Mouse (Mus musculus) telencephalon, adult 2 months (tissue): ENCODE measurements at regions not wholly inside any gene's neighbourhood (a gene's known extent, or its start where the extent isn't known, plus 50 kb on each side); places are given as distances from the start of the nearest gene placed in this dataset.

ENCODE experiments used
- DNase-seq: peaks from one replicate; pipeline ENCODE4 v3.0.0-alpha.2; 2011; ENCODE audit warnings: low read depth, low spot score

DNA sequence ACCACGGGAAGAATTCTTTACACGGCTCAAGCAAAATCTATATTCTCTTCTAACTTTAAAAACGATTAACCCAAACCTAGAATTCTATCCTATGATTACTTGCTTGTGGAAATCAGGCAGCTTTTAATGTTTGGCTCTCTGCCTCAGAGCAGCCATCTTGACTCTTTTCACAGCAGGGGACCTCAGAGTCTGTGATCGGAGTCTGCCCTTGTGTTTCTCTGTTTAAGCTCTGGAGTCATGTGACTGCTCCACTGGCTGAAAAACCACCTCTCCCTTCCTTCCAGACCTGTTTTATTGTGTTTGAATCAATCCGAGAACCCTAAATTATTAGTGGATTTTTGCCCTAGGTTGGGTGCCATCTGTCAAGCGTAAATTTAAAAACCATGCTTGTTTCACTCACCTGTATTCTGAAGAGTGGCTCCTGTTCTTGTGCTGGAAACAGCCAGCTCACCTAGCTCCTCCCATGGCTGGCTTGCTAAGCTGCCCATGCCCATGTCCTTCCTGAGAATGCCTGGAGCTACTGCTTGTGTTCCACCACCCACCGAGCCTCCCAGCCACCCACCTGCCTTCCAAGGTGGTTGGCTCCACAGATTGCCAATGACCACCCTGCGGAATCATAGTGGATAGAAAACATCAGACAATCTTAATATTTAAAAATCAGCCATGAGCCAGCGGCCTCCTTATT is 62.6 kb downstream of the Perp start:
- DNase-seq: no peak

GRCm38 (mm10) chr10:18909307-18909706 is 64.5 kb downstream of the Perp start:
- DNase-seq: no peak

DNA sequence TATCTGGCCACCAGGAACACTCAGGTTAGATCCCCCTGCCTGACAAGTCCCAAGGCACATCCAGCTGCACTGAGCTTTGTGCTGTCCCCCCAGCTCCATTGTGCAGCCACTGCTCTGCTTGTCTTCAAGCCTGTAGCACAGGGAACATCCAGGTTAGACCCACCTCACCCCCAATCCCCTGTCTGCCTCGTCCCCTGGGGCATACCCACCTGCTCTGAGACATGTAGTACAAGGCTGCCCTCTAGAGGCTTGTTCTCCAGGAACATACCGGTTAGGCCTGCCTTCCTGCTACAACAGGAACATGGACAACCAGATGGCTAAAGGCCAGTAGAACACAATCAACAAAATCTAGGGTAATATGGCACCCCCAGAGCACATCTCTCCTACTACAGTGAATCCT is 66.1 kb downstream of the Perp start:
- no peak for DNase-seq

- DNase-seq: peak; percentile 59
Observed at GRCm38 (mm10) chr10:18917120-18917616, 72.3 kb downstream of the Perp start.

DNA sequence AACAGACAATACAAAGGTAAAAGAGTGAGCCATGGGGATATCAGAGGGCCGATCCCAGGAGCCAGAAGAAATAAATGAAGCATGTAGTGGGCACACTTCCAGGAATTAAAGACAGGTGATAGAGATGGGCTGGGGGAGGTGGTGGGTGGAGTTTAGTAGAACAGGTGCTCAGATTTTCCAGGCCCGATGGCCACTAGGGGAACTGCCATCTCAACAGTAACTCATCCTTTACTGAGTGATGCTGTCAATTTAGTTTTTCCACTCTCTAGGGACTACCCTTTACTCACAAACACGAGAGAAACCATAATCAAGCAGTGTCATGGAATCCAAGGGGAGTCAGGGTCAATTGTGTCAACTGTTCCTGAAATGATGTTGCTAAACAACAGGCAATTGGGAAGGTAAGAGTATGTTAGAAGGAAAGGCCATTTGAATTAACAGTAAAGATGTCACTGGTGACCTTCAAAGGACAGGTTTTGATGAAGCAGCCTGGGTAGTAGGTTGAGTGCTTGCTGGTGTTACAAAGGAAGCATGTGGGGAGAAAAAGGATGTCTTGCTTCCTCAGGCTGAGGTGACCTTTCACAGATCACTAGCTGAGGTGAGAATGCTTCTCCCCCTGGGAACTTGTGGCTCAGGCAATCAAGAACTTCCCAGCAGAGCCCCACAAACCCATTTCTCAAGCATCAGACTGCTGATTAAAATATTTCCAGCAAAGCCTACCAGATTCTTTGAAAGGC is 78.4 kb downstream of the Perp start:
- no peak for DNase-seq

GRCm38 (mm10) chr10:18927811-18928210 is 83.0 kb downstream of the Perp start:
- no peak for DNase-seq

DNA sequence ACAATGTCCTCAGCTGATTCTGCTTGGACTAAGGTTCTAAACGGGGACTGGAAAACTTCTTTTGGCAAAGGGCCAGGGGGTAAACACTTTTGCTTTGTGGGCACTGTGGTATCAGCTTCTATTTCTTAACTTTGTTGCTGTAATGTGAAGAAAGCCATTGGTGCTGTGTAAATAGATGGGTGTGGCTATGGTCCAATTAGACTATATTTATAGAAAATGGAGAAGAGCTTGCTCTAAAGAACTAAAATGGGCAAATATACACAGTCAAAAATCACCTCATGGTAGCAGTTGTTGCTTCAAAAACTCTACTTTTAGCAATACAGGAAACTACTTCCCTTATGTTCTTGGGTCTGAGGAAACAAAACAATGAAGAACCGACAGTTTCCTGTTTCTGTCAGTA is 84.1 kb downstream of the Tnfaip3 start:
- no peak for DNase-seq

DNA sequence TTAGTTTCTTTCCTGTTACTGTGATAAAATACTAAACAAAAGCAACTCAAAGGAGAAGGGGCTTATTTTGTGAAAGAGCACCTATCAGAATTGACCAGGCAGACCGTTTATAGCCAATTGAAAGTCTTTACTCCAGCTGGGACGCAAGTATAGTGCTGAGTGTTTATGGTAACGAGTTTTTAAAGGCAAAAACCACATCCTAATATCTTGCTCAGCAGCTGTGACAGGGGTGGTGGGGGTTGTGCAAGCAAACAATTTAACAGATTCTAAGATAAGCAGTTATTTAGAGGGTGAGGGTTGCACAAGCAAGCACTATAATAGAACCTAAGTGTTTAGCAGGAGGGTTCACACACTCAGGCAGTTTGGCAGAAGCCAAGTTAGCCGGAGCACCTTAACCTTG is 74.0 kb downstream of the Tnfaip3 start:
- DNase-seq: no peak

DNA sequence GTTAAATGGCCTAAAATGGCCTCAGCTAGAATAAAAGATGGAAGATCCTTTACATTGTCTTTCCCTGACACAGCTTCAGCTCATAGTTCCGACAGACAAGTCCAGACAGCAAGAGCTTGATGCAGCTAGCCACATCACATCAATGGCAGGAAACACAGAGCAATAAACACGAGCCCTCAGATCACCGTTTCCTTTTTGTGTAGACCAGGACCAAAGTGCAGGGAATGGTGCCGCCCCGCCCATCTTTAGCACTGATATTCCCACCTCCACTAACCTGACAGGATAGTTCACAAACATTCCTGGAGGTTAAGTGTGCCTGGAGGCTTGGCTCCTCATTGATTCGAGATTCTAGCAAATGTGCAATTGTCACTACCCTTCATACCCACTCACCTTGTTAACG is 73.5 kb downstream of the Tnfaip3 start:
- no peak for DNase-seq

- no peak for DNase-seq
Observed at GRCm38 (mm10) chr10:18943296-18944075, 72.0 kb downstream of the Tnfaip3 start.

DNA sequence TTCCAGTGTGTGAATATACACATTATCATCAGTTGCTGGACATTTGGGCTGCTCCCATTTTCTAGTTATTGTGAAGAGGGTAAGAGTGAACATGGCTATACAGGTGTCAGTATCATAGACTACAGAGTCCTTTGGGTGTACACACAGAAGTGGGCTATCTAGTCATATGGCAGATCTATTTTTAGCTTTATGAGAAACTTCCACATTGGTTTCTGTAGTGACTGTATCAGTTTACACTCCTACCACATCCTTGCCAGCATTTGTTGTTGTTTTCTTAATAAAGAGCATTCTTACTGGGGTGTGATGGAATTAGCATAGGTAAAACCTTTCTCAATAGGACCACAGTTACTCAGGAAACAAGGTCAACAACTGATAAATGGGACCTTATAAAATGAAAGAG is 68.7 kb downstream of the Tnfaip3 start:
- no peak for DNase-seq
